Mouse (Mus musculus) liver, postnatal 0 days (tissue): ENCODE measurements around the gene Camta1. TPM values are rescaled to one million over a fixed set of nuclear protein-coding genes. Genes with fewer than 3 reads are reported as not detected.

ENCODE experiments used
- ATAC-seq: fragments of 200-750 bp; cut with Nextera tagmentation; 2 replicates; pipeline ENCODE4 v1.8.0; 2017; ENCODE audit warnings: mild to moderate bottlenecking, moderate library complexity
- DNase-seq: peaks from one replicate; pipeline ENCODE4 v3.0.0-alpha.2; 2016
- H3K27ac ChIP-seq: fragments of 300-500 bp; sonication (generic); 2 replicates; pipeline ENCODE4 v1.5.1; 2014; ENCODE audit warnings: antibody characterized with exemption, moderate library complexity, mild to moderate bottlenecking, low read depth
- H3K27me3 ChIP-seq: fragments of 300-500 bp; sonication (generic); 2 replicates; pipeline ENCODE4 v1.6.1; 2014; ENCODE audit warnings: low read length, control low read depth, mixed read lengths; ENCODE audit not compliant: insufficient read depth
- H3K36me3 ChIP-seq: fragments of 300-500 bp; sonication (generic); replicated peaks from 2 replicates; pipeline ENCODE4 v1.6.1; 2014; ENCODE audit warnings: mild to moderate bottlenecking, control low read depth, low read length, moderate library complexity, mixed read lengths; ENCODE audit not compliant: insufficient read depth
- H3K4me1 ChIP-seq: fragments of 300-500 bp; sonication (generic); 2 replicates; pipeline ENCODE4 v1.6.1; 2014; ENCODE audit warnings: antibody characterized with exemption, mild to moderate bottlenecking, control low read depth; ENCODE audit not compliant: insufficient read depth
- H3K4me2 ChIP-seq: fragments of 300-500 bp; sonication (generic); 2 replicates; pipeline ENCODE4 v1.6.1; 2014; ENCODE audit warnings: low read depth, mild to moderate bottlenecking, low read length, moderate library complexity, mixed read lengths
- H3K4me3 ChIP-seq: fragments of 300-500 bp; sonication (generic); 2 replicates; pipeline ENCODE4 v1.5.1; 2014; ENCODE audit warnings: low read depth, low read length
- H3K9ac ChIP-seq: fragments of 300-500 bp; sonication (generic); replicated peaks from 2 replicates; pipeline ENCODE4 v1.6.1; 2014; ENCODE audit warnings: mild to moderate bottlenecking, moderate library complexity
- H3K9me3 ChIP-seq: fragments of 300-500 bp; sonication (generic); 2 replicates; pipeline ENCODE4 v1.6.1; 2016; ENCODE audit warnings: mild to moderate bottlenecking, control low read depth, low read length, mixed read lengths
- CTCF ChIP-seq: sonication (generic); IDR thresholded peaks from 2 replicates; pipeline ENCODE4 v1.5.1; 2016; ENCODE audit warnings: antibody characterized with exemption, low read depth
- EP300 ChIP-seq: IDR thresholded peaks from 2 replicates; pipeline ENCODE4 v1.6.1; 2016; ENCODE audit warnings: antibody characterized with exemption, low read depth, mild to moderate bottlenecking
- WGBS: fragments of 180-500 bp; shearing (Covaris S2); extraction: QIAGEN DNeasy Blood & Tissue Kit; methylation state at CpG from one replicate; pipeline ENCODE4 v1.1.7; 2014; ENCODE audit not compliant: insufficient replicate concordance; 5-methylcytosine and 5-hydroxymethylcytosine counted together
- polyA plus RNA-seq: library from polyadenylated mRNA; unstranded; fragments of >200 nt; fragmentation: Nextera tagmentation; extraction: Ambion mirVana; gene quantifications from 2 replicates; pipeline ENCODE4 v1.2.1, GENCODE M21; 2015

The Camta1 gene
- polyA plus RNA-seq, 1 experiment from 2014 or later: 48.3 TPM

GRCm38 (mm10) chr4:151632321-151632720 is 229.4 kb downstream of the Camta1 start:
- ATAC-seq: no peak
- Histone ChIP-seq H3K9ac (no peak overlapping the region), H3K36me3 (no peaks in the 10 kb centered on the region), H3K27me3 (no peaks in the 10 kb centered on the region), H3K4me3 (no peak overlapping the region), H3K4me2 (no peak overlapping the region), H3K9me3 (no peaks in the 10 kb centered on the region), H3K27ac (no peak overlapping the region), H3K4me1 (no peaks in the 10 kb centered on the region)
- TF ChIP-seq EP300: no peak
- no peak for DNase-seq
- WGBS: 61% methylated on average over 6 of the region's 6 CpGs

- TF ChIP-seq EP300 (no peak), CTCF (no peak)
- ATAC-seq: no peak
- Histone ChIP-seq H3K36me3 (no peaks in the 10 kb centered on the region), H3K4me2 (no peak overlapping the region), H3K27ac (no peak overlapping the region), H3K4me3 (no peak overlapping the region), H3K4me1 (no peaks in the 10 kb centered on the region), H3K27me3 (no peaks in the 10 kb centered on the region), H3K9me3 (no peaks in the 10 kb centered on the region), H3K9ac (no peak overlapping the region)
- DNase-seq: no peak
- WGBS: 66% methylated on average over 10 of the region's 10 CpGs
Observed at GRCm38 (mm10) chr4:151630664-151631063, 231.0 kb downstream of the Camta1 start.

DNA sequence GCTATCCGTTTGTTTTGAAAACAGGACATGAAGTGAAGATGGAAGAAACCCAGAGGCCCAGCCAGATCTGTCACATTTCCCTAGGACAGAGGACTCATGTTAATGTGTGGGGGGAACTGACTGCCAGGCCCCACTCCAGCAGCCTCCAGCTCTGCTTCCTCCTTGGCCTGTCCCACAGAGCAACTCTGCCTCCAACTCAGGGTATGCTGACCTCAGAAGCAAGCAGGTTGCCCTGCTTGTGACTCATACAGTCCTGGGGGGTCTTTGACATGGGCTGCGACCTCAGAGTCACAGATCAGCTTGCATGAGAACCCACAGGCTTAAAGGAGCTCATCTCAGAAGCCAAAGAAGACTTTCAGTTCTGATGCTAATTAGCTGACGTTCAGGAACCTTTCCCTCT is 231.4 kb downstream of the Camta1 start:
- no peak for ATAC-seq
- WGBS: 39% methylated on average over 3 of the region's 3 CpGs

DNA sequence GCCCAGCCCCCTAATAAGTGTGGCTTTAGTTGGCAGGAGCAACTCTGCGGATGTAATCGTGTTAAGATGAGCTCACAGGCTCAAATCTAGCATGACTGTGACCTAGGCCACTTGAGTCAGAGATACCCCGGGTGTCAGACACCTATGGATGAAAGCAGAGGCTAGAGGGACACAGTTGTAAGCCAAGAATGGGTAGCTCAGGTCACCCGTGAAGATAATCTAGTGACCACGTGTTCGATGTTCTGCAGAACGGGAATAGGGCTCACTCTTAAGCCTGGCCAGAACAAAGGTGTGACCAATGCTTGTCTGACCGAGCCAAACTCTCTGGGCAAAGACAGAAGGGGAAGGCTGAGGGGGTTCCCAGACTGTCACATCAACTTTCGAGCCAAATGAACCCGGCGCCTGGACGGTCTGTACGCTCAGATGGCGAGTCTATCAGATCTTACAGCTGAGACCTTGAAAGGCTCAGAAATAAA is 242.1 kb downstream of the Camta1 start:
- H3K4me1 ChIP-seq: no peaks in the 10 kb centered on the region
- no peaks in the 10 kb centered on the region for H3K36me3 ChIP-seq
- H3K27me3 ChIP-seq: no peaks in the 10 kb centered on the region
- WGBS: 78% methylated on average over 14 of the region's 14 CpGs
- no peaks in the 10 kb centered on the region for H3K9me3 ChIP-seq
- no peak for DNase-seq
- ATAC-seq: no peak
- H3K27ac ChIP-seq: no peak overlapping the region
- no peak overlapping the region for H3K4me3 ChIP-seq
- TF ChIP-seq EP300 (no peak), CTCF (no peak)
- H3K4me2 ChIP-seq: no peak overlapping the region
- no peak overlapping the region for H3K9ac ChIP-seq

More for the DNA sequence above, 231.4 kb downstream of the Camta1 start:
- no peak overlapping the region for H3K4me2 ChIP-seq
- TF ChIP-seq EP300 (no peak), CTCF (no peak)
- no peaks in the 10 kb centered on the region for H3K9me3 ChIP-seq
- no peak overlapping the region for H3K4me3 ChIP-seq
- H3K9ac ChIP-seq: no peak overlapping the region
- no peaks in the 10 kb centered on the region for H3K27me3 ChIP-seq
- no peaks in the 10 kb centered on the region for H3K4me1 ChIP-seq
- no peak for DNase-seq
- no peak overlapping the region for H3K27ac ChIP-seq
- no peaks in the 10 kb centered on the region for H3K36me3 ChIP-seq

- DNase-seq (no peak), ATAC-seq (no peak)
- 46% methylated on average over 21 of the region's 21 CpGs for WGBS
Observed at GRCm38 (mm10) chr4:151618420-151619310, 243.0 kb downstream of the Camta1 start.

DNA sequence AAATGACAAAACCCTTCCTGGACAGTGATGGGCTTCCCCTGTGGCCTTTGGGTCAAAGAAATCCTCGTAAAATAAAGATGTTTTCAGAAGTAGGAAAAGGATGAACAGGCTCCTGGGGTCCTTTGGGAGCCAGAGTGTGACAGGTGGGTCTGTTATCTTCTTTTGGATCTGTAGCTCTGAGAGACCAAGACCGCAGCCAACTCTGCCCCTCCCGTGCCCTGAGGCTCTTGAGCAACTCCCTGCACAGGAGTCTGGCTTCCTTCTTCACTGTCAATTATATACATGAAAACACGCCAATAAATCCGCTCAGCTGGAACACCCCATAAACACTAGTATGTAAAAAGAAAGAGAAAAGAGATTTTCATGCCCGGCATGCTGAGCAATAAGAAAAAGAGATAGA is 250.1 kb downstream of the Camta1 start:
- Histone ChIP-seq H3K9ac (no peak overlapping the region), H3K27me3 (no peaks in the 10 kb centered on the region), H3K27ac (no peak overlapping the region), H3K4me2 (no peak overlapping the region), H3K4me3 (no peak overlapping the region), H3K4me1 (no peaks in the 10 kb centered on the region), H3K36me3 (no peaks in the 10 kb centered on the region), H3K9me3 (no peaks in the 10 kb centered on the region)
- DNase-seq (no peak), ATAC-seq (no peak)
- TF ChIP-seq EP300 (no peak), CTCF (no peak)
- 72% methylated on average over 6 of the region's 6 CpGs for WGBS

More at GRCm38 (mm10) chr4:151618420-151619310, 243.0 kb downstream of the Camta1 start:
- H3K9me3 ChIP-seq: no peaks in the 10 kb centered on the region
- no peak for TF ChIP-seq EP300
- no peaks in the 10 kb centered on the region for H3K4me1 ChIP-seq
- no peak overlapping the region for H3K9ac ChIP-seq
- H3K36me3 ChIP-seq: no peaks in the 10 kb centered on the region
- H3K4me3 ChIP-seq: no peak overlapping the region
- no peaks in the 10 kb centered on the region for H3K27me3 ChIP-seq
- no peak overlapping the region for H3K27ac ChIP-seq
- no peak overlapping the region for H3K4me2 ChIP-seq
